Mouse (Mus musculus) forebrain, embryonic 13.5 days (tissue): ENCODE measurements around the gene AL732309.1. TPM values are rescaled to one million over a fixed set of nuclear protein-coding genes. Genes with fewer than 3 reads are reported as not detected.
A peak's percentile ranks its signal among the peaks of the same experiment; 100 is the strongest.

Experiments
- ATAC-seq: fragments of 200-750 bp; cut with Nextera tagmentation; 2 replicates; pipeline ENCODE4 v1.8.0; 2017
- H3K27ac ChIP-seq: fragments of 300-500 bp; sonication (generic); 2 replicates; pipeline ENCODE4 v1.5.1; 2015; ENCODE audit warnings: inconsistent platforms, mild to moderate bottlenecking, moderate library complexity
- H3K27me3 ChIP-seq: fragments of 300-500 bp; sonication (generic); 2 replicates; pipeline ENCODE4 v1.6.1; 2015; ENCODE audit warnings: mild to moderate bottlenecking, inconsistent platforms
- H3K36me3 ChIP-seq: fragments of 300-500 bp; sonication (generic); 2 replicates; pipeline ENCODE4 v1.6.1; 2015; ENCODE audit warnings: mild to moderate bottlenecking, inconsistent platforms; ENCODE audit not compliant: poor library complexity, severe bottlenecking
- H3K4me1 ChIP-seq: fragments of 300-500 bp; sonication (generic); 2 replicates; pipeline ENCODE4 v1.6.1; 2015; ENCODE audit warnings: inconsistent platforms
- H3K4me2 ChIP-seq: fragments of 300-500 bp; sonication (generic); 2 replicates; pipeline ENCODE4 v1.6.1; 2015; ENCODE audit warnings: inconsistent platforms, mild to moderate bottlenecking, moderate library complexity
- H3K4me3 ChIP-seq: fragments of 300-500 bp; sonication (generic); 2 replicates; pipeline ENCODE4 v1.5.1; 2015; ENCODE audit warnings: mild to moderate bottlenecking, inconsistent platforms
- H3K9ac ChIP-seq: fragments of 300-500 bp; sonication (generic); 2 replicates; pipeline ENCODE4 v1.6.1; 2015; ENCODE audit warnings: mild to moderate bottlenecking, inconsistent platforms
- H3K9me3 ChIP-seq: fragments of 300-500 bp; sonication (generic); replicated peaks from 2 replicates; pipeline ENCODE4 v1.6.1; 2016; ENCODE audit warnings: inconsistent platforms
- WGBS: fragments of 180-500 bp; shearing (Covaris S2); methylation state at CpG from one replicate; pipeline ENCODE4 v1.1.7; 2015; 5-methylcytosine and 5-hydroxymethylcytosine counted together
- polyA plus RNA-seq: library from polyadenylated mRNA; unstranded; fragments of >200 nt; fragmentation: Nextera tagmentation; extraction: Ambion mirVana; gene quantifications from 2 replicates; pipeline ENCODE4 v1.2.1, GENCODE M21; 2015

The AL732309.1 gene
- polyA plus RNA-seq, 1 experiment from 2014 or later, result 4.4 TPM

DNA sequence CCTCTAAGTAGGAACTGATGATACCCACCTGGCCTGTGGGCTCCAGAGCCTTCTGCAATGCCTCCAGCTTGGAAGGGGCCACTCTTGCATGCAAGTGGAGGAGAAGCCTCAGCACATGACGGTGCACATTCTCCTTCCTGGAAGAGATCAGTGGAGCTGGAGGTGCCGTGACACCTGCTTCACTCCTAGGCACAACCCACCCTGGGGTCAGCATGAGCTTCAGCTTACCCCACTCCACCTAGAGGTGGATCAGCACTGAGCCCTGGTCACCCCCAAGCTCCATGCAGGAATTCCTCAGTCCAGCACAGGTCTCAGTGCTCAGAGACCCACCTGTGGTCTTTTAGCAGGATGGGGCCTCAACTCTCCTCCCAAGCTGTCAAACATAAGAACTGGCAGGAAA is 46.0 kb downstream of the AL732309.1 start:
- no peaks in the 10 kb centered on the region for H3K9me3 ChIP-seq
- no peak for ATAC-seq
- WGBS, result 94% methylated on average over 2 of the region's 2 CpGs

DNA sequence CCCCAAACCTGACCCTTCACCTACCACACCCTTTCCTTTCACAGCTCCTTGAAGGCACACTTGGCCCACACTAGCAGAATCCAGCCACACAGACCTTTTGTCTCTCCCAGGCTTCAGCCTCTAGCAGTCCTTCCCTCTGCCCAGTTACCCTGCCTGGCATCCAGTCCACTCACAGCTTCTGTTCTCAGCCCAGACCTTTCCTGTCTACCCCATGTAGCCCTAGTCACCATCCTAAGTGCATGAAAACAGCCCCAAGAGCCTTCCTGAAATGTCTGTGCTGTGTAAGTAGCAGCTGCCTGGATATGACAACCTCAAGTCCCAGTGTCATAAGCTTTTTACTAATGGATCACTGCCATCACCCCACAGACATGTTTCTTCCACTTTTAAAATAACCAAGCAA is 48.7 kb downstream of the AL732309.1 start:
- no peak for ATAC-seq
- no peak overlapping the region for H3K27ac ChIP-seq
- H3K9ac ChIP-seq, result no peak overlapping the region
- no peak overlapping the region for H3K4me2 ChIP-seq
- peaks cover 32% of the 10 kb centered on the region for H3K27me3 ChIP-seq
- no peak overlapping the region for H3K4me3 ChIP-seq
- peaks cover 50% of the 10 kb centered on the region for H3K36me3 ChIP-seq
- H3K4me1 ChIP-seq, result peaks cover 6% of the 10 kb centered on the region; the same call in 1 of the 2 replicates
- no peaks in the 10 kb centered on the region for H3K9me3 ChIP-seq

More for the DNA sequence above, 46.0 kb downstream of the AL732309.1 start:
- Histone ChIP-seq H3K27me3 (peaks cover 14% of the 10 kb centered on the region), H3K4me1 (no peaks in the 10 kb centered on the region), H3K4me2 (no peak overlapping the region), H3K36me3 (peaks cover 77% of the 10 kb centered on the region), H3K9ac (no peak overlapping the region), H3K27ac (no peak overlapping the region), H3K4me3 (no peak overlapping the region)

DNA sequence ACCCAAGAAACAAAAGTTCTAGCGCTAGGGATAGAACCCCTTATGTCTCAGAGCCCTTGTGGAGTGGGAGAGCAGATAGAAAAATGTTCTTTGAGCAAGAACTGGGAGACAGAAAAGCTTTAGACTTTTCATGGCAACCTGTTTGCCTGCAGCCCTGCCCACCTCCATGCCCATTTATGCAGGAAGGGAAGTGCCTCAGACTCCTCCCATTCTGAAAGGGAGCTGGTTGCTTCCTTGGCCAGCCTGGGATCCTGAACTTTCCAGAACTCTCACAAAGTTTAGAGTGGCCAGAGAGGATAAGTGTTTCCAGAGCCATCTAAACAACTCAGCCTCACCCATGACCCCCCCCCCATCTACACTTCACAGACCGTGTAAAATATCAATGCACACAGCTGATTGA is 49.5 kb downstream of the AL732309.1 start:
- WGBS, result 18% methylated on average over 2 of the region's 2 CpGs
- Histone ChIP-seq H3K9me3 (no peaks in the 10 kb centered on the region), H3K27me3 (peaks cover 32% of the 10 kb centered on the region), H3K36me3 (peaks cover 43% of the 10 kb centered on the region), H3K4me1 (peaks cover 6% of the 10 kb centered on the region; the same call in 1 of the 2 replicates), H3K4me2 (no peak overlapping the region), H3K9ac (no peak overlapping the region), H3K27ac (no peak overlapping the region), H3K4me3 (no peak overlapping the region)
- ATAC-seq, result no peak

GRCm38 (mm10) chr2:25196172-25196954 is 50.3 kb downstream of the AL732309.1 start, which contains the start of gene Tor4a:
Gene Tor4a (minus strand): TSS chr2:25196886.
- Histone ChIP-seq H3K36me3 (peaks cover 34% of the 10 kb centered on the region), H3K27me3 (peaks cover 32% of the 10 kb centered on the region), H3K27ac (no peak within 1 kb of the TSS), H3K4me1 (peaks cover 6% of the 10 kb centered on the region; the same call in 1 of the 2 replicates), H3K4me2 (0 out of 2 replicates have a peak within 1 kb of the TSS, but pooled peaks have one; percentile 14), H3K4me3 (no peak within 1 kb of the TSS), H3K9ac (no peak within 1 kb of the TSS), H3K9me3 (no peaks in the 10 kb centered on the region)
- WGBS, result 14% methylated on average over 8 of the region's 8 CpGs
- ATAC-seq, result no peak

DNA sequence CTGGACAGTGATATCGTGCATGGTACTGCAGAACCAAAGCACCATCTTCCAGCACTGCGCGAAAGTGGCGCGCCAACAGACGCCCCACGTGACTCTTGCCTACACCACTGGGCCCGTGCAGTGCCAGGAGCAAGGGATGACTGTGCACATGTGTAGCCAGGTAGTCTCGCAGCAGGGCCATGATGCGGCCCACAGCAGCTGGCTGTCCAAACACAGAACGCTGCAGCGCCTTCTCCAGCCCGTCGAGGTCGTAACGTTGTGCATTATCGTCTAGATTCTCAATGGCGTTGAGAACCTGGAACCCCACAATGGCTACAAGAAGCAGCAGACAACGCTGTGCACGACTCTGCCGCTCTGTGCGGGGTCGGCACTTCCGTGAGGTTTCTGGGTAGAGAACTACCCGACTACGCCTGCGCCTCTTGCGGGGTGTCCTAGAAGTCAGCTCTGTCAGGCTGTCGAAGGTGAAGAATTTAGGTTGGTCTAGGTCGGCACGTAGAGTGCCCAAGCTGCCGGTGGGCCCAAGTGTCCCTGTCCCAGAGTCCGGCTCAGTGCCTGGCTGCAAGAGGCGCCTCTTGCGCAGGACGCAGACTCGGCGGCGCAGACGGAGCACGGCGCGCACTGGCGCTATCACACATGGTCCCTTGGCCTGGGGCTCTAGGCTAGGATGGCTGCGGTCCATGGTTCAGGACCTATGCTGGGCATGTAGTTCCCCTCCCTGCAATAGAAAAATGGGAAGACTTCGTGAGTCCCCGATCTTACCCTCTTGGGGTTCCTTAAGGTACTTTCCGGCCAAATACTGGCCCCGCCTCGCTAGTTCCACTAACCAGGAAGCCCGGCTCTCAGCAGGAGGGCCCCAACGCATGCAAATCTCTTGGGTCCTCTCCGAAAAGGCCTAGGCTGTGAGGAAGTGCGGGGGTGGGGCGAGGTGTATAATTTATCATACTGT is 51.2 kb downstream of the AL732309.1 start:
- no peak overlapping the region for H3K9ac ChIP-seq
- H3K4me3 ChIP-seq, result no peak overlapping the region

More for the DNA sequence above, 51.2 kb downstream of the AL732309.1 start:
- no peaks in the 10 kb centered on the region for H3K9me3 ChIP-seq
- 0 out of 2 replicates have a peak overlapping the region, but pooled peaks have one; percentile 14 for H3K4me2 ChIP-seq
- no peak for ATAC-seq
- H3K27ac ChIP-seq, result no peak overlapping the region
- peaks cover 26% of the 10 kb centered on the region for H3K36me3 ChIP-seq
- peaks cover 6% of the 10 kb centered on the region; the same call in 1 of the 2 replicates for H3K4me1 ChIP-seq
- H3K27me3 ChIP-seq, result peaks cover 32% of the 10 kb centered on the region
- 25% methylated on average over 55 of the region's 55 CpGs for WGBS

Other genes with a start within 250 kb of the AL732309.1 start
- gene Nsmf, start 192.5 kb downstream of the AL732309.1 start, polyA plus RNA-seq, result 125 and 129 TPM in 2 replicates
- not detected in 2 replicates for gene Entpd8, start 166.6 kb downstream of the AL732309.1 start, polyA plus RNA-seq
- gene Noxa1, start 151.7 kb downstream of the AL732309.1 start, polyA plus RNA-seq, result not detected in 2 replicates
- 29.2 and 30.8 TPM in 2 replicates for gene Nrarp, start 66.1 kb downstream of the AL732309.1 start, polyA plus RNA-seq
- gene Tor4a, start 50.0 kb downstream of the AL732309.1 start, polyA plus RNA-seq, result 0.66 and 0.78 TPM in 2 replicates
- 95.4 and 104 TPM in 2 replicates for gene Nelfb, start 35.4 kb downstream of the AL732309.1 start, polyA plus RNA-seq
- gene Stpg3, start 32.2 kb downstream of the AL732309.1 start, polyA plus RNA-seq, result not detected in 2 replicates
- 0.21 TPM in 1 of 2 replicates, not detected in the other for gene Fam166a, start 28.1 kb downstream of the AL732309.1 start, polyA plus RNA-seq
- 448 and 518 TPM in 2 replicates for gene Tubb4b, start 22.2 kb downstream of the AL732309.1 start, polyA plus RNA-seq
- not detected in 2 replicates for gene Slc34a3, start 12.5 kb downstream of the AL732309.1 start, polyA plus RNA-seq
- gene Rnf224, start 10.1 kb downstream of the AL732309.1 start, polyA plus RNA-seq, result not detected in 2 replicates
- gene Rnf208, start 4.6 kb downstream of the AL732309.1 start, polyA plus RNA-seq, result 43.1 and 43.2 TPM in 2 replicates
- gene Cysrt1, start 4.4 kb downstream of the AL732309.1 start, polyA plus RNA-seq, result 0.29 TPM in 1 of 2 replicates, not detected in the other
- gene Tmem203, start 8.6 kb upstream of the AL732309.1 start, polyA plus RNA-seq, result 19.4 and 20.3 TPM in 2 replicates
- gene Tprn, start 15.8 kb upstream of the AL732309.1 start, polyA plus RNA-seq, result 9.7 and 10.8 TPM in 2 replicates
- 233 and 245 TPM in 2 replicates for gene Ssna1, start 25.6 kb upstream of the AL732309.1 start, polyA plus RNA-seq
- 126 and 148 TPM in 2 replicates for gene Anapc2, start 25.6 kb upstream of the AL732309.1 start, polyA plus RNA-seq
- gene Tmem210, start 41.3 kb upstream of the AL732309.1 start, polyA plus RNA-seq, result not detected in 2 replicates
- gene Lrrc26, start 43.1 kb upstream of the AL732309.1 start, polyA plus RNA-seq, result 0.14 TPM in 1 of 2 replicates, not detected in the other
- gene Grin1, start 72.3 kb upstream of the AL732309.1 start, polyA plus RNA-seq, result 5.6 and 7.9 TPM in 2 replicates
- gene Man1b1, start 85.5 kb upstream of the AL732309.1 start, polyA plus RNA-seq, result 59.2 and 63.2 TPM in 2 replicates
- 22.8 and 23.3 TPM in 2 replicates for gene Dpp7, start 109.5 kb upstream of the AL732309.1 start, polyA plus RNA-seq
- gene Uap1l1, start 118.8 kb upstream of the AL732309.1 start, polyA plus RNA-seq, result 2.2 and 3.5 TPM in 2 replicates
- 49.4 and 62.3 TPM in 2 replicates for gene Sapcd2, start 125.5 kb upstream of the AL732309.1 start, polyA plus RNA-seq
- gene Entpd2, start 149.0 kb upstream of the AL732309.1 start, polyA plus RNA-seq, result 0.68 and 0.98 TPM in 2 replicates
- gene Npdc1, start 152.5 kb upstream of the AL732309.1 start, polyA plus RNA-seq, result 287 and 315 TPM in 2 replicates
- gene Fut7, start 176.4 kb upstream of the AL732309.1 start, polyA plus RNA-seq, result 0.08 TPM in 1 of 2 replicates, not detected in the other
- 5.7 and 8.2 TPM in 2 replicates for gene Abca2, start 181.8 kb upstream of the AL732309.1 start, polyA plus RNA-seq
- 2.4 and 3.2 TPM in 2 replicates for gene Clic3, start 210.0 kb upstream of the AL732309.1 start, polyA plus RNA-seq
- gene Paxx, start 214.2 kb upstream of the AL732309.1 start, polyA plus RNA-seq, result 62.0 and 65.9 TPM in 2 replicates
- gene Ptgds, start 223.2 kb upstream of the AL732309.1 start, polyA plus RNA-seq, result 7.6 and 9.7 TPM in 2 replicates
- not detected in 2 replicates for gene Lcn12, start 247.0 kb upstream of the AL732309.1 start, polyA plus RNA-seq